Mouse (Mus musculus) forebrain, embryonic 15.5 days (tissue): Measurements from ENCODE around the gene Fer1l5. TPM values are rescaled to one million over a fixed set of nuclear protein-coding genes. Genes with fewer than 3 reads are reported as not detected.
A peak's percentile ranks its signal among the peaks of the same experiment; 100 is the strongest.

ENCODE experiments used
- ATAC-seq: fragments of 200-750 bp; cut with Nextera tagmentation; replicated peaks from 2 replicates; pipeline ENCODE4 v1.8.0; 2017; ENCODE audit warnings: mild to moderate bottlenecking, moderate TSS enrichment, moderate library complexity
- H3K27ac ChIP-seq: fragments of 300-500 bp; sonication (generic); replicated peaks from 2 replicates; pipeline ENCODE4 v1.5.1; 2015; ENCODE audit warnings: mild to moderate bottlenecking, inconsistent platforms
- H3K27me3 ChIP-seq: fragments of 300-500 bp; sonication (generic); 2 replicates; pipeline ENCODE4 v1.6.1; 2015; ENCODE audit warnings: inconsistent platforms
- H3K36me3 ChIP-seq: fragments of 300-500 bp; sonication (generic); 2 replicates; pipeline ENCODE4 v1.6.1; 2015; ENCODE audit warnings: mild to moderate bottlenecking, inconsistent platforms
- H3K4me1 ChIP-seq: fragments of 300-500 bp; sonication (generic); 2 replicates; pipeline ENCODE4 v1.6.1; 2015; ENCODE audit warnings: inconsistent platforms
- H3K4me2 ChIP-seq: fragments of 300-500 bp; sonication (generic); replicated peaks from 2 replicates; pipeline ENCODE4 v1.6.1; 2015; ENCODE audit warnings: mild to moderate bottlenecking, inconsistent platforms
- H3K4me3 ChIP-seq: fragments of 300-500 bp; sonication (generic); 2 replicates; pipeline ENCODE4 v1.5.1; 2015; ENCODE audit warnings: mild to moderate bottlenecking, inconsistent platforms
- H3K9ac ChIP-seq: fragments of 300-500 bp; sonication (generic); replicated peaks from 2 replicates; pipeline ENCODE4 v1.6.1; 2015; ENCODE audit warnings: mild to moderate bottlenecking, inconsistent platforms
- H3K9me3 ChIP-seq: fragments of 300-500 bp; sonication (generic); 2 replicates; pipeline ENCODE4 v1.6.1; 2016; ENCODE audit warnings: inconsistent platforms
- WGBS: fragments of 180-500 bp; shearing (Covaris S2); methylation state at CpG from one replicate; pipeline ENCODE4 v1.1.7; 2015; ENCODE audit warnings: mixed read lengths; 5-methylcytosine and 5-hydroxymethylcytosine counted together
- polyA plus RNA-seq: library from polyadenylated mRNA; unstranded; fragments of >200 nt; fragmentation: Nextera tagmentation; extraction: Ambion mirVana; gene quantifications from 2 replicates; pipeline ENCODE4 v1.2.1, GENCODE M21; 2015

The Fer1l5 gene
- polyA plus RNA-seq, 1 experiment from 2014 or later, result 2.0 TPM

DNA sequence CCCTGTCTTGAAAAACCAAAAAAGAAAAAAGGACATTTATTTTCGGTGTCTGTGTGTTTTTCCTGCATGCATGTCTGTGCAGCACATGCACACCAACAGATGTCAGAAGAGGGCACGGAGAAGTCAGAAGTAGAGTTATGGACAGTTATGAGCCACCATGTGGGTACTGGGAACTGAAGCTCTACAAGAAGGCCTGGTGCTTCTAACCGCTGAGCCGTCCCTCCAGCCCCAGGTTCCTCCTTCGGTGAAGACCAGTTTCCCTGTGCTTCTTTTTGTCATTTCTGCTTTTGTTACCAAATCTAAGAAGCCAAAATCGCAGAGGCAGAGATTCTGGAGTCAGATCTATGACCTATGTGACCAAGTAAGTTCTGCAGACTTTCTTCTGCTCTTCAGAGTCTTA lies 64.4 kb downstream of the Fer1l5 start:
- 97% methylated on average over 6 of the region's 6 CpGs for WGBS
- no peak for ATAC-seq
- no peak overlapping the region for H3K9ac ChIP-seq

DNA sequence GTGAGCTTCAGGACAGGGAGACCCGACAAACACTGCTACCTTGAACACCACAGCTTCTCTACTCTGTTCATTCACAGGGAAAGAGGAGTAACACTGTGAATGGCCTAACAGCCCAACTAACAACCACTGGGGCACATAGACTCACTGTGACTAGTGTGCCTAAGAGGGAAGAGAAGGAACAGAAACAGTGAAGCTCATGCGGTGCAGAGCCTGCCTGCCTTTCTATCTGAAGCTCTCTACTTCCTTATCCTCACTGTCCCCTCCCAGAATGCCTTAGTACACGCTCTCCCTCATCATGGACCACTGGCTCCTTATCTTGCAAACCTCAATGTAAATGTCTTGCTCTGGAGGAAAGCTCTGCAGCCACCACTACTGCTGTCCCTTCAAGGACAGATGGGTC lies 65.1 kb downstream of the Fer1l5 start:
- 95% methylated on average over 3 of the region's 3 CpGs for WGBS
- Histone ChIP-seq H3K27ac (no peak overlapping the region), H3K4me1 (no peaks in the 10 kb centered on the region), H3K36me3 (peaks cover 63% of the 10 kb centered on the region), H3K9me3 (no peaks in the 10 kb centered on the region), H3K4me2 (no peak overlapping the region), H3K4me3 (no peak overlapping the region), H3K9ac (no peak overlapping the region), H3K27me3 (no peaks in the 10 kb centered on the region)
- no peak for ATAC-seq

More for the DNA sequence above, 64.4 kb downstream of the Fer1l5 start:
- Histone ChIP-seq H3K4me2 (no peak overlapping the region), H3K27me3 (no peaks in the 10 kb centered on the region), H3K4me1 (no peaks in the 10 kb centered on the region), H3K27ac (no peak overlapping the region), H3K4me3 (no peak overlapping the region), H3K36me3 (peaks cover 68% of the 10 kb centered on the region), H3K9me3 (no peaks in the 10 kb centered on the region)

GRCm38 (mm10) chr1:36441101-36441500 lies 69.0 kb downstream of the Fer1l5 start:
- Histone ChIP-seq H3K4me2 (no peak overlapping the region), H3K27ac (peak overlapping the region; percentile 9; the same call in 1 of the 2 replicates), H3K9me3 (no peaks in the 10 kb centered on the region), H3K27me3 (no peaks in the 10 kb centered on the region), H3K36me3 (peaks cover 43% of the 10 kb centered on the region), H3K9ac (no peak overlapping the region), H3K4me3 (no peak overlapping the region), H3K4me1 (peaks cover 12% of the 10 kb centered on the region)
- ATAC-seq, result no peak
- WGBS, result 70% methylated on average over 4 of the region's 4 CpGs

DNA sequence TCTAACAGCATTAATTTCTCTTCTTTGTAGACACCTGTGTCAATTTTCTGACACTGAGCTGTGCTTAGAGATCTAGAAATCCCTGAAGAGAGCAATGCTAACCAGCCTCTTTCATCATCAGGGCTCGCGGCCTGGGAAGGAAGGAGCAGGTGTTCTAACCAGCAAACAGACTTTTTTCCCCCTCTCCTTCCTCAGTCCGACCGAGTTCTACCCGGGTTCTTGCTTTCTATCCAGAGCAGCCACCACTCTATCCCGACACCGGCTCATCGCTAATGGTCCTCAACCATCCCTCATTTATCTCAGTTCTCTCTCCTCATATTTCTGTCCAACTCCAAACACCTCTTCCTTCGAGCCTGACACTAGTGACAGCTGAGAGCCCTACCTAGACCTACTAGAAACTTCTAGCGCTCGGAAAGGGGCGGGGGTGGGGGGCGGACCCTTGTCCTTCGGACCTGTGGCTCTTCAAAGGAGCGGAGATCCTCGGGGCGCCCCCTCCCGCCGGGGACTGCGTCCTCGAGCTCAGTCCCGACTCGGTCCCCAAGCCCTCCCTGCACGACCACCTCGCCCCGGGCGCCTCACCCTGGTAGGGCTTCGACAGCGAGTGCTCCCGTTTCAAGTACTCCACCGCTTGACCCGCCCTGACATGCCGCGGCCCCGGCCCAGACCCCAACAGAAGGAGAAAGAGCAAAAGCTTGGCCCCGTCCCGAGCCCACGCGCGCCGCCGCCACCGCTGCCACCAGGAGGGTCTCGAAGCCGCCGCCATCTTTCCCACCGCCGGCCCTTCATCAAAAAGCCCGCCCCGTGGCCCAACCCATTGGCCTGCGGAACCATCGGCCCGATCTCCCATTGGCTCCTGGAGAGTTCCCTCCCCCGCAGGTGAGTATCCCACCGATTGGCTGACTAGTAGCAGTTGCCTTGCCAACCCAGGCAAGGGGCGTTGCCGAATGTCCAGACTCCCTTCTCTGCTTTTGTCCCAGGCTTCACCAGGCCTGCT lies 72.7 kb downstream of the Fer1l5 start, which contains the start of gene Lman2l:
TSS of gene Lman2l (minus strand) at position 801 of the 994 bp plus-strand sequence.
- no peaks in the 10 kb centered on the region for H3K9me3 ChIP-seq
- peaks cover 7% of the 10 kb centered on the region; the same call in 1 of the 2 replicates for H3K36me3 ChIP-seq
- H3K4me3 ChIP-seq, result peak within 1 kb of the TSS; percentile 71
- peak within 1 kb of the TSS; percentile 63 for H3K4me2 ChIP-seq
- under 1% methylated on average over 57 of the region's 57 CpGs for WGBS
- ATAC-seq, result peak; percentile 99
- no peaks in the 10 kb centered on the region for H3K27me3 ChIP-seq
- H3K9ac ChIP-seq, result peak within 1 kb of the TSS; percentile 65
- H3K4me1 ChIP-seq, result peaks cover 12% of the 10 kb centered on the region
- H3K27ac ChIP-seq, result peak within 1 kb of the TSS; percentile 76

DNA sequence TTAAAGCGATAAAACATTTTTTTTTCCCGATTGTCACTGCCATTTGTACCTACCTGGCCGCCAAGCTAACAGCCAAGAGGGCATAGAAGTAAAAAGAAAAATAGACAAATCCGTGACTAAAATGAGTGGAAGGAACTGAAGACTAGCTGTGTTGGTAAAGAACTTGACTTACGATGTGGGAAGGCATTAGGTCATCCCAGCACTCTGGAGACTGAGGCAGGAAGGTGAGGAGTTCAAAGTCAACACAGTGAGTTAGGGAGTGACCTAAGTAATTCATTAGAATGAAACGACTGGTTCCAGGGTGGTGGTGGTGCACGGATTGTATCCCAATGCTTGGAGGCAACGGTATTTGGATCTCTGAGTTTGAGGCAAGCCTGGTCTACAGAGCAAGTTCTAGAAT lies 73.4 kb downstream of the Fer1l5 start:
- Histone ChIP-seq H3K27ac (peak overlapping the region; percentile 67), H3K4me2 (peak overlapping the region; percentile 63), H3K4me3 (peak overlapping the region; percentile 71), H3K9me3 (no peaks in the 10 kb centered on the region), H3K36me3 (0 out of 2 replicates have a peak, but pooled peaks cover 3% of the 10 kb centered on the region), H3K9ac (no peak overlapping the region; the same call in 1 of the 2 replicates), H3K27me3 (no peaks in the 10 kb centered on the region), H3K4me1 (peaks cover 12% of the 10 kb centered on the region)
- 43% methylated on average over 8 of the region's 8 CpGs for WGBS
- peak; percentile 37 for ATAC-seq

DNA sequence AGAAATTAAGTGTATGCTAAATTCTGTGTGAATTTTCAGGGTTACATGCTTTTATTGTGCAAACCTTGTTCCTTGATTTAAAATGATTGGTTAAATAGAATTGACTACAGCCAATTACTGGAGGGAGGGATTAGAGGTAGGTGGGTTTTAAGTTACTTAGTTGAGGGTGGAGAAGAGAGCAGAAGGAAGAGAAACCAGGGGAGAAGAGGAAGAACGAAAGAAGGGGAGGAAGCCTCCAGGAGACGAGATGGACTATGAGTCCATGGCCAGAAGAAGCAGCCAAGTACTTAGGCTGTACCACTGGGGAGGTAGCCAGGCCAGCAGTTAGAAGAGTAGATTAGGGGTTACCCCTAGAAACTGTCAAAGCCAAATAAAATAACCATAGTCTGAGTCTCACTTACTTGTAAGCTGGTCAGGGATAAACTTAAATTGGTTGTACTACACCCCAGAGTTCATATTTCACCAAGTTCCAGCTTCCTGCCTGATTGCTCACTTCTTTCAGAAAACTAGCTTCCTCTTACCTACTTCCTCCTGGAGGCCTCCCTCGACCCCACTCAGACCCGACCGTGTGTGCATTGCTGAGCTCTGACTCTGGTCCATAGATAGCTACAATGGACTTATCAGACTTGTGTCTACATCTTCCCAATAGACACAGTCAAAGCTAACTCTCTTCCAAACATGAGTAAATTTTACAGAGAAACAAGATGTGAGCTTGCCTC lies 74.2 kb downstream of the Fer1l5 start:
- no peak overlapping the region for H3K4me3 ChIP-seq
- no peaks in the 10 kb centered on the region for H3K27me3 ChIP-seq
- H3K9me3 ChIP-seq, result no peaks in the 10 kb centered on the region
- H3K36me3 ChIP-seq, result 0 out of 2 replicates have a peak, but pooled peaks cover 3% of the 10 kb centered on the region
- 93% methylated on average over 5 of the region's 5 CpGs for WGBS
- H3K4me1 ChIP-seq, result peaks cover 12% of the 10 kb centered on the region
- no peak overlapping the region for H3K27ac ChIP-seq
- no peak overlapping the region for H3K9ac ChIP-seq
- H3K4me2 ChIP-seq, result no peak overlapping the region
- no peak for ATAC-seq

DNA sequence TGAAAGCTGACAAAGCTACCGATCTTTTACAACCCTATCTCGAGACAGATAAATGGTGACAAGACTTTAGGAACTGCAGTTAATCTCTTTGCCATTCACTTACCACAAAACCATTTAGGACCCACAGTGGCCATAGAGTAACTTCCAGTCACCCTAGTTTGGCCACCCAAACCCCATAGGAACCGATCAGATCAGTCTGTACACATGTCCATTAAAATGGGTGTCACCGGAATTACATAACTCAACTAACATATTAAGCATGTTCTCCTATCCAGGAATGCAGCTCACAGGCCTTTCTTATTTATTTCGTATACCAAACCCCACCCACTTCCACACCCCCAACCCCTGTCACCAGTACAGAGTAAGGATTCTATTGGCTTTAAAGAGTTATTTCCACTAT lies 74.8 kb downstream of the Fer1l5 start:
- H3K4me1 ChIP-seq, result peaks cover 12% of the 10 kb centered on the region
- 89% methylated on average over 5 of the region's 5 CpGs for WGBS
- H3K4me3 ChIP-seq, result no peak overlapping the region
- no peaks in the 10 kb centered on the region for H3K27me3 ChIP-seq
- H3K9ac ChIP-seq, result no peak overlapping the region
- no peak for ATAC-seq
- H3K27ac ChIP-seq, result no peak overlapping the region
- H3K9me3 ChIP-seq, result no peaks in the 10 kb centered on the region
- 0 out of 2 replicates have a peak, but pooled peaks cover 3% of the 10 kb centered on the region for H3K36me3 ChIP-seq
- H3K4me2 ChIP-seq, result no peak overlapping the region

- Histone ChIP-seq H3K9me3 (no peaks in the 10 kb centered on the region), H3K4me1 (no peaks in the 10 kb centered on the region), H3K36me3 (no peaks in the 10 kb centered on the region), H3K27me3 (no peaks in the 10 kb centered on the region), H3K27ac (no peak overlapping the region), H3K9ac (no peak overlapping the region), H3K4me2 (no peak overlapping the region), H3K4me3 (no peak overlapping the region)
- no peak for ATAC-seq
- 86% methylated on average over 6 of the region's 6 CpGs for WGBS
These were observed 82.1 kb downstream of the Fer1l5 start for GRCm38 (mm10) chr1:36454055-36454815.

DNA sequence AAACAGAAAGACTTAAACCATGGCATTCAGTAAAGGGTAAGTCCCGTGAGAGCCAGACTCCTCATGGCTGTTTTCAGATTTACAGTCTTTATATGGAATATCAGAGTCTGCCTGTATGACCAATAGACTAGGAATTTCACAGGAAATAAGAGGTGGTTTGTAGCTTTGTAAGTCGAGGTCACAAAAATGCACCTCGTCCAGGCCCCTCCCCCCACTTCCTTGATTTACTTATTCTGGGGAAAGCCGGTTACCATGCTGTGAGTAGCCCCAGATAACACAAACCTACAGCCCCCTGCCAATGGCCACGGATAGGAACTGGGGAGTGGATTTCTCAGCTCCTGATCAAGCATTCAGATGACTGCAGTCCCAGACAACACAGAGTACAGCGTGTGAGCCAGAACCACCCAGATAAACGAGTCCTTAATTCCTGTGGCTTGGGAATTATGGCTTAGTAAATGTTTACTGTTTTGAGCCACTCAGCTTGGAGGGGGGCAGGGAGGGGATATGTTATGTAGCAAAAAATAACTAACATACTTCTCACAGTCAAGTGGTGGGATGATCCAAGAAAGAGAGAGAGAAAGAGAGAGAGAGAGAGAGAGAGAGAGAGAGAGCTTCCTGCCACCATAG lies 85.4 kb downstream of the Fer1l5 start:
- H3K4me3 ChIP-seq, result no peak overlapping the region
- no peaks in the 10 kb centered on the region; the same call in 1 of the 2 replicates for H3K9me3 ChIP-seq
- H3K4me1 ChIP-seq, result no peaks in the 10 kb centered on the region
- no peaks in the 10 kb centered on the region for H3K27me3 ChIP-seq
- 52% methylated on average over 7 of the region's 7 CpGs for WGBS
- no peak overlapping the region for H3K27ac ChIP-seq
- H3K4me2 ChIP-seq, result no peak overlapping the region
- H3K36me3 ChIP-seq, result no peaks in the 10 kb centered on the region
- no peak for ATAC-seq
- no peak overlapping the region for H3K9ac ChIP-seq

DNA sequence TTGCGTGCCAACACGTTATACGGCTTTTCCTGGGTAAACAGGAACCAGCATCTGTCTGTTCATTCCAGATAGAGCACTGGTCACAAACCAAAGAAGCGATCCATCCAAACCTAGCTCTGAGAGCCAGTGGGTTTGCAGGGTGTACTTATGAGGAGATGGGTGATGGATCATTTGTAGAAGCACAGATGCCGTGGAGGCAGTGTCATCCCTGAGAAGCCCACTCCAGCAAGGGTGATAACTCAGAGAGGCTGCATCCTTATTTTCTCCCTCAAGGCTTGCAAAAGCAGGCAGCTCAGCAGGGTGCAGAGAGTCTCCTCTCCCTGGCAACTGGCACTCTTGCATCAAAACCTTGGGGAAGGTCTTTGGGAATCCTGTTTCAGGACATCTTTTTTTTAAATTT lies 86.1 kb downstream of the Fer1l5 start:
- Histone ChIP-seq H3K4me2 (no peak overlapping the region), H3K27ac (no peak overlapping the region), H3K4me3 (no peak overlapping the region), H3K9ac (no peak overlapping the region), H3K4me1 (no peaks in the 10 kb centered on the region), H3K9me3 (no peaks in the 10 kb centered on the region; the same call in 1 of the 2 replicates), H3K36me3 (no peaks in the 10 kb centered on the region), H3K27me3 (no peaks in the 10 kb centered on the region)
- no peak for ATAC-seq
- WGBS, result 78% methylated on average over 5 of the region's 5 CpGs

GRCm38 (mm10) chr1:36461829-36462228 lies 89.7 kb downstream of the Fer1l5 start:
- Histone ChIP-seq H3K4me1 (no peaks in the 10 kb centered on the region), H3K27ac (no peak overlapping the region), H3K36me3 (no peaks in the 10 kb centered on the region), H3K9me3 (no peaks in the 10 kb centered on the region; the same call in 1 of the 2 replicates), H3K27me3 (no peaks in the 10 kb centered on the region), H3K9ac (no peak overlapping the region), H3K4me3 (no peak overlapping the region), H3K4me2 (no peak overlapping the region)
- no peak for ATAC-seq
- WGBS, result 58% methylated on average over 2 of the region's 2 CpGs
